Mouse (Mus musculus) kidney, adult 2 months (tissue): Measurements from ENCODE around the gene Cda.

Source experiments
- CTCF ChIP-seq: fragments of 200-500 bp; conservative IDR thresholded peaks from 2 replicates; pipeline ENCODE4 v1.5.1; 2011; ENCODE audit warnings: low read depth, mild to moderate bottlenecking, control low read depth, low read length, moderate library complexity, mixed read lengths; ENCODE audit not compliant: insufficient read depth, insufficient read length
- POLR2A ChIP-seq: fragments of 200-500 bp; IDR thresholded peaks from one replicate; pipeline ENCODE4 v1.6.1; 2011; ENCODE audit warnings: low read depth, low read length, control low read depth

DNA sequence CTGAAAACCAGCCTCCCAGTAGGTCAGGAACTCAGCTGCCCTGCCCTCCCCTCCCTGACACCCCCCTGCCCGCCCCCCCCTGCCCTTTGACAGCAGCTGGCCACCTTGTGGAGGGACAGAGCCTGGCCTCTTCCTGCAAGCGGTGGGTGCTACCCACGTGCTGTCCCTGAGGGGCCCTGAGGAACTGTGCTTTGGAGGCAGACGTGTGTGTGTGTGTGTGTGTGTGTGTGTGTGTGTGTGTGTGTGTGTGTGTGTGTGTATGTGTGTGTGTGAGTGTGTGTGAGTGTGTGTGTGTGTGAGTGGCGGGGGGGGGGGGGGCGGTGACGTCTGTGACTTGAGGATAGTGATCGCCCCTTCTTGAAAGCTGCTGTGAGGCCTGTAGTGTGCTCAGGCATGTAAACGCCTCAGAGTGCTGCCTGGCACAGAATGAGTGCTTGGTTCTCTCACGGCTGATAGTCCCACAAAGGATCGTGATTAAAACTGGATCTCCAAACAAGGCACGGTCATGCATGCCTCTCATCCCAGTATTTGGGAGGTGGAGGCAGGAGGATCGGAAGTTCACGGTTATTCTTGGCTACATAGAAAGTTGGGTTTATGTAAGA is 73.7 kb downstream of the Cda start:
- TF ChIP-seq POLR2A (no peak), CTCF (no peak)
